Mouse (Mus musculus): ENCODE data around the gene Ttc7b. TPM values are rescaled to one million over a fixed set of nuclear protein-coding genes. Genes with fewer than 3 reads are reported as not detected.

Ttc7b gene
- polyA plus RNA-seq, 1 experiment from 2014 or later = 3.7 TPM

DNA sequence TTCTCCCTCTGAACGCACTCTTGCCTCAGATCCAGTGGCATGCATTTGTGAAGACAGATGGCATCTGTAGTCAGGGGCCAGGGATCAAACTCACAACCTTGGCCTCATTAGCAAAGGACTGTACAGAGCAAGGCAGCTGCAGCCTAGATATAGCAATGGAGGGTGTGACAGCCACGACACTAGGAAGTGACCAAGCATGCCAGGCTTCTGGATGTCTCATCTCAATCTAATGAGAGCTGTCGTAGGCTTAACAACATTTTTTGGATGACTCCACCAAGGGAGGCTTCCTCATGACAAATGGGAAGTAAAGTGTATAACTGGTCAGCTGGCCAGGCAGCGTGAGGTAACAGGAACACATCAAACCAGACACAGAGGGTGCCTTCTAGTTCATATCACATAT lies 94.4 kb downstream of the Ttc7b start:
- Histone ChIP-seq H3K27ac (ENCODE audit: low read length) (no peak overlapping the region), H3K4me3 (ENCODE audit: low read length) (no peak overlapping the region), H3K27me3 (ENCODE audit: control insufficient read depth, insufficient read depth, low read depth, low read length) (no peaks in the 10 kb centered on the region), H3K4me1 (replicated peaks; ENCODE audit: control insufficient read depth, insufficient read depth, low read length) (peaks cover 5% of the 10 kb centered on the region; the same call in 1 of the 2 replicates), H3K9ac (ENCODE audit: low read length) (no peak overlapping the region), H3K4me2 (ENCODE audit: low read depth, low read length) (no peak overlapping the region), H3K36me3 (ENCODE audit: control insufficient read depth, insufficient read depth, low read length) (no peaks in the 10 kb centered on the region), H3K9me3 (ENCODE audit: control insufficient read depth, low read length) (no peaks in the 10 kb centered on the region)
- 56% methylated on average over 4 of the region's 4 CpGs for WGBS
- no peak for ATAC-seq (ENCODE audit: low read depth)

DNA sequence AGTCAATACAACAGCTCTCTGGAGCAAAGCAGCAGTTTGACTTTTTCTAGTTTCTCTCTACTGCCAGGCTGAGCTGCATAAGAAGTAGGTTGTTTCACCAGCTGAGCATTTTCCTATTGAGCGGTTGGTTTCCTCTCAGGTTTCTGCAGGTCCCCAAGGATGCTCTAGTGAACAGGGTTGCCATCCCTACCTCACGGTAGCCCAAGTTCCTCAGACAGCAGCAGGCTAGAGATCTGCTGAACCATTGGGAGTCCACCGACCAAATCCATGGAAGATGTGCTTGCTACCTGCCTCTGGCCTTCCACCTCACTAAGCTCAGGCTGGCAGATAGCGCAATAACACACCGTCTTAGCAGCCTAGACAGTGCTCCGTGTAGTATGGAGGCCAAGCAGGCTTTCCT lies 95.6 kb downstream of the Ttc7b start:
- Histone ChIP-seq H3K27me3 (ENCODE audit: control insufficient read depth, insufficient read depth, low read depth, low read length) (no peaks in the 10 kb centered on the region), H3K4me2 (ENCODE audit: low read depth, low read length) (no peak overlapping the region), H3K27ac (ENCODE audit: low read length) (no peak overlapping the region), H3K4me3 (ENCODE audit: low read length) (no peak overlapping the region), H3K4me1 (replicated peaks; ENCODE audit: control insufficient read depth, insufficient read depth, low read length) (peaks cover 5% of the 10 kb centered on the region; the same call in 1 of the 2 replicates), H3K9ac (ENCODE audit: low read length) (no peak overlapping the region), H3K9me3 (ENCODE audit: control insufficient read depth, low read length) (no peaks in the 10 kb centered on the region), H3K36me3 (ENCODE audit: control insufficient read depth, insufficient read depth, low read length) (no peaks in the 10 kb centered on the region)
- 87% methylated on average over 6 of the region's 6 CpGs for WGBS
- ATAC-seq (ENCODE audit: low read depth) = no peak

DNA sequence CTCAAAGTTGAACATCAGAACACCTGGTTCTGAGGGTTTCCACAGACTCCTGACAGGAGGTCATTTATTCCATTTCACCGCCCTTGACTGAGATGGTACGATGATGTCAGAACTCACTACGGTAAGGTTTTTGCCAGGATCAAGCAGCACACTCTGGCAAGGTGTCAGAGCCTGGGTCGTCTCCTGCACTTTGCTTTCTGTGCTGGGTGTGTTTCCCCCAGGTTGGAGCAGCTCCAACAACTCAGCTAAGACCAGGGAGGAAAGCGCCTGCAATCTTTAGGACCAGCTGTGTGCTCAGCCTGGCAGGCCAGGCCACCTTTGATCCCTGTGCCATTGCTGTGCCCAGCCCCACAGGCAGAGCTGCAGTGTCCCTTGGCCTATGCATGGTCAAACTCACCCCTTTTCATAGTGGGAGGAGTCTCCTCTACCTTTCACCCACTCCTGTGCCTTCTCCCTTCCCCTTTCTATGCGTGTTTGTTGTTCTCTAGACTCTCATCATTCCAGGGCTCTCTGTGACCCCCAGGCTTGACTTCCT lies 98.3 kb downstream of the Ttc7b start:
- 0 out of 2 replicates have a peak, but pooled peaks have one; percentile 26 for ATAC-seq (ENCODE audit: low read depth)
- no peak overlapping the region for H3K4me2 ChIP-seq (ENCODE audit: low read depth, low read length)
- H3K27me3 ChIP-seq (ENCODE audit: control insufficient read depth, insufficient read depth, low read depth, low read length) = no peaks in the 10 kb centered on the region
- no peak overlapping the region for H3K4me3 ChIP-seq (ENCODE audit: low read length)
- no peaks in the 10 kb centered on the region for H3K36me3 ChIP-seq (ENCODE audit: control insufficient read depth, insufficient read depth, low read length)
- whole genome bisulfite sequencing = 55% methylated on average over 6 of the region's 6 CpGs
- H3K4me1 ChIP-seq (replicated peaks; ENCODE audit: control insufficient read depth, insufficient read depth, low read length) = peaks cover 5% of the 10 kb centered on the region; the same call in 1 of the 2 replicates
- H3K9me3 ChIP-seq (ENCODE audit: control insufficient read depth, low read length) = no peaks in the 10 kb centered on the region
- no peak overlapping the region for H3K9ac ChIP-seq (ENCODE audit: low read length)
- no peak overlapping the region for H3K27ac ChIP-seq (ENCODE audit: low read length)

DNA sequence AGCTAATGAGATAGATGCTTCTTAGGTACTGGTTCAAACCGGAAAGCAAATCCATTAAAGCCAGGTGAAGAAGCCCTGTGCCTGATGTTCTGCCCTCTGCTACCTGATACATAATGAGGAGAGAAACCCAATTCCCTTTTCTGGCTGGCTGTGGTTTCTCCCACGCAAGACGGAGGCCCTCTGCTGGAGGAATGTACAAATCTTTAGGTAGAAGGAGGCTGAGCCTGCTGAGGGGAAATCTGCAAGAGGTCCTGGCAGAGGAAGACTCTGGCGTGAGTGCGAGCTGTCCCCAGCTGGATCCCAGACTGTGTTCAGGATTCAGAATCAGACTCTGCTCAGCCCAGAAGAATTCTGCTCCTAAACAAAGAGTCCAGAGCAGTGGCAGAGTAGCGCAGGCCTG lies 99.1 kb downstream of the Ttc7b start:
- Histone ChIP-seq H3K4me3 (ENCODE audit: low read length) (no peak overlapping the region), H3K27me3 (ENCODE audit: control insufficient read depth, insufficient read depth, low read depth, low read length) (no peaks in the 10 kb centered on the region), H3K4me1 (replicated peaks; ENCODE audit: control insufficient read depth, insufficient read depth, low read length) (peaks cover 5% of the 10 kb centered on the region; the same call in 1 of the 2 replicates), H3K9ac (ENCODE audit: low read length) (no peak overlapping the region), H3K36me3 (ENCODE audit: control insufficient read depth, insufficient read depth, low read length) (no peaks in the 10 kb centered on the region), H3K27ac (ENCODE audit: low read length) (no peak overlapping the region), H3K9me3 (ENCODE audit: control insufficient read depth, low read length) (no peaks in the 10 kb centered on the region), H3K4me2 (ENCODE audit: low read depth, low read length) (no peak overlapping the region)
- peak; percentile 65 for ATAC-seq (ENCODE audit: low read depth)
- 61% methylated on average over 6 of the region's 6 CpGs for WGBS

DNA sequence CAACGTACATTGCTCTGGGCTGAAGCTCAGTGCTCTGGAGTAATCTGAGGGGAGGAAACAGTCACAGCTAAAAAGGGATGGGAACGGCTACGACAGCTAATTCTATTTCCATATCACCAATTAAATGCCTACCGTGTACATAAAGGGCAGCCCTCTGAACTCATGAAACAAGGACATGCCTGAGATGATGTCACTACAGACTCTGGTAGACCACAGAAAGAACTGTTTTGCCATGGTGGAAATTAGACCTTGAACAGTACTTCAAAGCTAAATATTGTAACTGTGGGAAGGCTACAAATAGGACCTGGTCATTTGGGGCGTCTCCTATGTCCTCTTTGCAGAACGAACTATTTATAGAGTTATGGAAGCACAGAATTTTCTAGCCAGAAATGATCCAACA lies 99.7 kb downstream of the Ttc7b start:
- ATAC-seq (ENCODE audit: low read depth) = no peak
- no peak overlapping the region for H3K9ac ChIP-seq (ENCODE audit: low read length)
- H3K27me3 ChIP-seq (ENCODE audit: control insufficient read depth, insufficient read depth, low read depth, low read length) = no peaks in the 10 kb centered on the region
- no peak overlapping the region for H3K4me2 ChIP-seq (ENCODE audit: low read depth, low read length)
- WGBS = 82% methylated on average over 6 of the region's 6 CpGs
- H3K36me3 ChIP-seq (ENCODE audit: control insufficient read depth, insufficient read depth, low read length) = no peaks in the 10 kb centered on the region
- no peaks in the 10 kb centered on the region for H3K9me3 ChIP-seq (ENCODE audit: control insufficient read depth, low read length)
- peaks cover 5% of the 10 kb centered on the region; the same call in 1 of the 2 replicates for H3K4me1 ChIP-seq (replicated peaks; ENCODE audit: control insufficient read depth, insufficient read depth, low read length)
- H3K4me3 ChIP-seq (ENCODE audit: low read length) = no peak overlapping the region
- H3K27ac ChIP-seq (ENCODE audit: low read length) = no peak overlapping the region

DNA sequence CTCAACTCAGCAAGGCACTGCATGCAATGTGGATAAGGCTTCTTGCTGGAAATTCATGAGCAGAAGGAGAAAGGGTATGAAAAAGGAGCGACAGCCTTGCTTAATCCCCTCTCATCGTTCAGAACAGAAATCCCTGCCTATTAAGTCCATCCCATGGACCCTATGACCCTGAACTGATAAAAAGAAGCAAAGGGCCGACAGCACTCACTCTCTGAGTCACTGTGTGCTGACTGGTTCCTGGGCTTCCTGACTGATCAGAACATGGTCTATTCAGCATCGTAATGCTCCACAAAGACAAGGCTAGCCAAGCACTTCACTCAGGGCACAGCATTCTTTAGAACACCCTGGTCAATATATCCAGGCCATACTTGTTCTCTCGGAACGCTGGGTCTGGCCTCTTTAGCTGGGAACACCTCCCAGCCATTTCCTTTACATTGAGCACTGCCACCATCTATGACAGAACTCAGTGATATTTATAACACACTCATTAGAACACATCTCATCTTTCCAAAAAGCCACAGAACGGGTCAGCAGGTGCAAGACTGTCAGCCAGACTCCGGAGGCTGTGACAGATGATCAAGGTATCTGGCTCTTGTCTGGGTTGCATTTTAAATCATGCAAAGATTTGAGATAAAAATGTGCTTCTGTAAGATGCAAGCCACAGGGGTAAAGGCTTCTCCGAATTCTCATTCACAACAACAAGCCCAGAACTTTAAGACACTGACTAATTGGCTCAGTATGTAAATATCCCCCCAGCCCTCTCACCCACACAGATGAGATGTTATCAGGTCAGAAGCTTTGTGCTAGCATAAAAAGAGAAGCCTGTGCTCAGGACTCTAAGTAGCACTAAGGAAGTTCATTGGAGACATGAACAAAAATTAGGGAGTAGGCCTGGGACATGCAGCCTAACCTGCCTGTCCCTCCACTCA lies 100.4 kb downstream of the Ttc7b start:
- Histone ChIP-seq H3K4me2 (ENCODE audit: low read depth, low read length) (no peak overlapping the region), H3K27me3 (ENCODE audit: control insufficient read depth, insufficient read depth, low read depth, low read length) (no peaks in the 10 kb centered on the region), H3K36me3 (ENCODE audit: control insufficient read depth, insufficient read depth, low read length) (no peaks in the 10 kb centered on the region), H3K4me1 (replicated peaks; ENCODE audit: control insufficient read depth, insufficient read depth, low read length) (peaks cover 5% of the 10 kb centered on the region; the same call in 1 of the 2 replicates), H3K27ac (ENCODE audit: low read length) (no peak overlapping the region), H3K9me3 (ENCODE audit: control insufficient read depth, low read length) (no peaks in the 10 kb centered on the region), H3K9ac (ENCODE audit: low read length) (no peak overlapping the region), H3K4me3 (ENCODE audit: low read length) (no peak overlapping the region)
- WGBS = 69% methylated on average over 9 of the region's 9 CpGs
- ATAC-seq (ENCODE audit: low read depth) = no peak

DNA sequence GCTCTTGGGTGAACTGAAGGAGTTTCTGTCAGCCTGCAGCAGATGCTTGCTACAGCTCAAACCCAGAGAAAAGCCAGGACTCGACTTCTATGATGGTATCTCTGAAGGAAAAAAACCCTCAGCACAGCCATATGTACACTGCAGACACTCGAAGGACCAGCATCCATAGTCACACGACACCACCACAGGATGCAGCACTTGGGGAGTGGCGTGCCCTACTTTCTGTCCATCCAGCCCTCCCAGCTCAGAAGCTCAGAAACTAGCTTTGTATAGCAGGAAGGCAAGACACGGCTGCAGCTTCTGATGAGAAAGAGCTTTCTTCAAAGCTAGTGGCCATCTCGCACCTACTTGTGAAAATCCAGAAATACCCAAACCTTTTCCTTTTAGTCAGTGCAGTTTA lies 104.8 kb downstream of the Ttc7b start:
- Histone ChIP-seq H3K4me3 (ENCODE audit: low read length) (no peak overlapping the region), H3K27me3 (ENCODE audit: control insufficient read depth, insufficient read depth, low read depth, low read length) (no peaks in the 10 kb centered on the region), H3K9ac (ENCODE audit: low read length) (no peak overlapping the region), H3K27ac (ENCODE audit: low read length) (no peak overlapping the region), H3K9me3 (ENCODE audit: control insufficient read depth, low read length) (no peaks in the 10 kb centered on the region), H3K36me3 (ENCODE audit: control insufficient read depth, insufficient read depth, low read length) (peaks cover 3% of the 10 kb centered on the region; the same call in 1 of the 2 replicates), H3K4me1 (replicated peaks; ENCODE audit: control insufficient read depth, insufficient read depth, low read length) (no peaks in the 10 kb centered on the region; the same call in 1 of the 2 replicates), H3K4me2 (ENCODE audit: low read depth, low read length) (no peak overlapping the region)
- WGBS = 61% methylated on average over 6 of the region's 6 CpGs
- no peak for ATAC-seq (ENCODE audit: low read depth)

DNA sequence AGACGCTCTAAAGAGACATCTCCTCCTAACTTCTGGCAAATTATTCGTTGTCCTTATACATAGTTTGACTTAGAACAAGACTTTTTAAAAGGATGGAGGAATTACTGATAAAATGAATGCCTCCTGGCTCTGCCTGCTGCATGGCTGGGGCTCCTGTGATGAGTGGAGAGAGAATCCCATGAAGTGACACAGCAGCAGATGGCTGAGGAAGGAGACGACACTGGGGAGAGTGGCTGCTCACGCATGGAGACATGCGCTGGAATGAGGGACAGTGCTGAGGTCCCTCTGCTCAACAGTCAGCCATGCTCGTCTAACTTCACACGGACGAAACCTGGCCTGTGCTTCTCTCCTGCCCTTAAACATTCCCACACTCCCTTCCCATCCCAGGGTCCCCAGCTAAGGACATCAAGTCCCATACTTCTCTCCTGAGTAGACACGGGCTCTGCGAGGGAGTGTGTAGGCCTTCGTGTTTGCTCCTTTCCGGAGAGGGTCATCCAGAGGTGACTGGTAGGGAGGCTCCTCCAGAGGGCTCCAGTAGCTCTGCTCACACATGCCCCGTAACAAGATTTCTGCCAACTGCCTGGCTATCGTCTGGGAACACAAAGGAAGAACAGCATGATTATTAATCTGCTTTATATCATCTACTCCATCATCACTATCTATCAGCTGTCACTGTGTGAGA lies 105.8 kb downstream of the Ttc7b start:
- no peaks in the 10 kb centered on the region for H3K27me3 ChIP-seq (ENCODE audit: control insufficient read depth, insufficient read depth, low read depth, low read length)
- peaks cover 3% of the 10 kb centered on the region; the same call in 1 of the 2 replicates for H3K36me3 ChIP-seq (ENCODE audit: control insufficient read depth, insufficient read depth, low read length)
- no peak overlapping the region for H3K9ac ChIP-seq (ENCODE audit: low read length)
- no peak overlapping the region for H3K4me2 ChIP-seq (ENCODE audit: low read depth, low read length)
- H3K9me3 ChIP-seq (ENCODE audit: control insufficient read depth, low read length) = no peaks in the 10 kb centered on the region
- H3K4me1 ChIP-seq (replicated peaks; ENCODE audit: control insufficient read depth, insufficient read depth, low read length) = no peaks in the 10 kb centered on the region; the same call in 1 of the 2 replicates
- no peak overlapping the region for H3K27ac ChIP-seq (ENCODE audit: low read length)
- 61% methylated on average over 14 of the region's 14 CpGs for WGBS
- H3K4me3 ChIP-seq (ENCODE audit: low read length) = no peak overlapping the region
- no peak for ATAC-seq (ENCODE audit: low read depth)

DNA sequence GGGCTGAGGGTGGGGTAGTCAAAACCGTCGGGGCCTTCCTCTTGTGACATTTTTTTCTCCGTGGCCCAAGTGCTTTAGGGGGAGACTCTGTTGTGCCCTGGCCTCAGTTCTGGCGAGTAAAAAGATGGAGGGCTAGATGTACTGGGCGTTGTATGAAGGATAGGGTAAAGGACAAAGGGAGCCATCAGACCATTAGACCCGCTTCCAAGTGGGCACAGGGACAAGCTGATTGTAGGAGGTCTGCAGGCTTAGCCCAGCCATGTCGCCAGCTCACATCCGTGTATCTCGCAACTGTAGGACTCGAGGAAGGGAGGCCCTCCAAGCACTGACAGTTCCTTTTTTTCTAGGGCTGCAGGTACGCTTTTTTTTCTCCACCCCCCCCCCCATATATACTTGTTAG lies 111.9 kb downstream of the Ttc7b start:
- no peak overlapping the region for H3K9ac ChIP-seq (ENCODE audit: low read length)
- H3K9me3 ChIP-seq (ENCODE audit: control insufficient read depth, low read length) = no peaks in the 10 kb centered on the region
- H3K4me2 ChIP-seq (ENCODE audit: low read depth, low read length) = no peak overlapping the region
- no peak overlapping the region; the same call in 1 of the 2 replicates for H3K27ac ChIP-seq (ENCODE audit: low read length)
- peaks cover 12% of the 10 kb centered on the region for H3K4me1 ChIP-seq (replicated peaks; ENCODE audit: control insufficient read depth, insufficient read depth, low read length)
- 80% methylated on average over 11 of the region's 11 CpGs for WGBS
- no peak overlapping the region for H3K4me3 ChIP-seq (ENCODE audit: low read length)
- no peak for ATAC-seq (ENCODE audit: low read depth)
- peaks cover 3% of the 10 kb centered on the region; the same call in 1 of the 2 replicates for H3K36me3 ChIP-seq (ENCODE audit: control insufficient read depth, insufficient read depth, low read length)
- no peaks in the 10 kb centered on the region for H3K27me3 ChIP-seq (ENCODE audit: control insufficient read depth, insufficient read depth, low read depth, low read length)
